Mouse (Mus musculus) granulocyte monocyte progenitor cell, adult 5-6 weeks (primary cell): ENCODE data around the gene Daam2. TPM values are rescaled to one million over a fixed set of nuclear protein-coding genes. Genes with fewer than 3 reads are reported as not detected.

Experiments used
- ATAC-seq: replicated peaks from 2 replicates; pipeline ENCODE4 v1.8.0; 2016; ENCODE audit warnings: mild to moderate bottlenecking, moderate TSS enrichment, inconsistent platforms; ENCODE audit not compliant: poor library complexity, severe bottlenecking
- total RNA-seq, 2 experiments: library from RNA; stranded (forward) in 1 of 2; stranded (reverse) in 1 of 2; fragments of 200-712, 200-1000 nt in 1 of 2; fragments of >200 nt in 1 of 2; fragmentation: Nextera tagmentation in 1 of 2; gene quantifications; 2 replicates each; pipeline ENCODE4 v1.2.3; 2014 to 2017

Gene Daam2
- total RNA-seq (2014; fragmentation: Nextera tagmentation), result not detected in 2 replicates
- total RNA-seq (2017), result 0.04 TPM in 1 of 2 replicates, not detected in the other

DNA sequence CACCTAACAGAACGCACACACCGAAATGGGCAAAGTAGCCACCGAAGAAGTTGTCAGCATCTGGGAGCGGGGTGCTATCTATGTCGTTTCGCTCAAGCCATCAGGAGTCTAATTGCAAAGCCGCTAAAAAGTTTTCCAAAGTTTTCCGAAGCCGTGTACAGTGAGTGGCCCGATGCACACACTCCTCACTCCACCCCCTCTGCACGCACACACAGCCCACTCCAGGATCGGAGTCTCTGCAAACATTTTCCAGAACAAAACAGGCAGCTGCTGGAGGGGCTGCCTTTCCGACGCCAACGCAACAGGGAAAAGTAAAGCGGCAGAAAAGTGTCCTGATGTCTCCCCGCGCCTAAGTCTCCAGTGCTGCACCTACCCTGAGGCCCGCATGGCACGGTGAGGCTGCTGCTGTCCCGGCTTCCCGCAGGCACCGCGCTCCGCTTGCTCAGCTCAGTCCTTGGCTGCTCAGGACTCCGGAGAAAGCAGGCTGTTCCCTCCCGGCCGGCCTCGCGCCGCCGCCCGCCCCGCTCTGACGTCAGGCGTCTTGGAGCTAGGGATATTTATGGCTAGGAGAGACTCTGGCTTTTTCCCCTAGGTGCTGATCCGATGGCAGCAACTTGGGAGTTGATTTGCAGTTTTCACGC, at the start of gene Daam2:
Gene Daam2 (minus strand): TSS at position 514 of the 641 bp plus-strand sequence.
- no peak for ATAC-seq

- no peak for ATAC-seq
Observed at GRCm38 (mm10) chr17:49610296-49610695, 46.2 kb upstream of the Daam2 start.

DNA sequence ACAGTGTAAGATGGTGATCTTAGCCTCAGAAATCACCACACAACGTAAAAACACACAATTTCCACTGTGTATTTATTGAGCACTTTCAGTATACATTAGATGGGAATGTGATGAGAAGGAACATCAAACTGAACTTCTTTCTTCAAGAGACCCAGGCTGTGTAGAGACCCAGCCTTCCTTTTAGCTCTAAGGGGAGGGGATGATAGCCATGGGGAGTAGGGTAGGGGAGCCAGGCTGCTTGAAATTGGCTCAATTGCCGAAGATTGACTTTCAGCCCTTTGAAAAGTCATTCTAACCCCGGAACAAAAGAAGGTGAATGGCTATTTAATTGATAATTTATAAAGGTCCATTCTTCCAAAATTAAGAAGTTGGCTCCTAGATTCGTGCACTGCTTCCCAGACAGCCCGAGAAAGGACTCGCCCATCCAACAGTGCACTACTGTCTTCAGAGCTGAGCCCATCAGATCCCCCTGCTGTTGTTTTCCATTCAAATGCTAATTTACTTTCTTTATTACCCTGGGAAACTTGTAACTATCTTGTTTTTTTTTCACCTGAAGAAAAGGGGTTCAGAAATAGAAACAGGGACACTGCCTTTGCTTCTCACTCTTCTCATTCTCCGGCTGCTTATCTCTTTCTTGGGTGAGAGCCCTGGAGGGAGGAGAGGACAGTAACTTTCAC, 43.3 kb upstream of the Daam2 start:
- no peak for ATAC-seq

DNA sequence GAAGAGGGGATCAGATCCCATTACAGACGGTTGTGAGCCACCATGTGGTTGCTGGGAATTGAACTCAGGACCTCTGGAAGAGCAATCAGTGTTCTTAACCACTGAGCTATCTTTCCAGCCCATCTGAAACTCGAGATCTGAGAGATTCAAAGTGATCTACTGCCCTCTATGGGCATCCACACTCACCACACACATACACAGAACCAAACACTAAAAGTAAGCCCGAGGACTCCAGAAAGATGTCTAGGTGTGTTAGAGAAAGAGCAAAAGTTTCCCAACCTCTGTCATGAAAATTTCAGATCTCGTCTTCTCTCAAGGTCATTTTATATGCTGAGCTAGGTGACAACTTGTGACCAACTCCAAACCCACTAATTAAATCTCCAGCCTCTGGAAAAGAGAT, 41.3 kb upstream of the Daam2 start:
- no peak for ATAC-seq

- ATAC-seq, result no peak
Observed at GRCm38 (mm10) chr17:49590051-49590450, 25.9 kb upstream of the Daam2 start.

- no peak for ATAC-seq
Observed at GRCm38 (mm10) chr17:49582471-49582870, 18.3 kb upstream of the Daam2 start.

DNA sequence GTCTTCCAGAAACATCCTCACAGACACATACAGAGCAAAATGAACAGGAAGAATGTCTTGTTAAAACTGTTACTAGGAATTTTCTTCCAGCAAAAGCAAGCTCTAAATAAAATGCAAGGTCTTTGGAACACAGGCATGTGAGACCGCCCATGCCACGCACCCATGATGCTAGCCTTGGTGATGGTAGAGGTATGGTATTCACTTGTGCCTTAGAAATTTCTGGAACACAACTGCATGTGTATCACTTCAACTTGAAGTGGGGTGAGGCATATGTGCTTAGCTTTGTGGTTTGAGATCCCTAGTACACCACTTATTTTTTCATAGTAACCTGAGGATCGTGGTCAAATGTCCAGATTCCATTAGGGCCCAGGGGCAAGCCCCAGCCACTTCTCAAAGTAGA, 13.2 kb upstream of the Daam2 start:
- ATAC-seq, result no peak

DNA sequence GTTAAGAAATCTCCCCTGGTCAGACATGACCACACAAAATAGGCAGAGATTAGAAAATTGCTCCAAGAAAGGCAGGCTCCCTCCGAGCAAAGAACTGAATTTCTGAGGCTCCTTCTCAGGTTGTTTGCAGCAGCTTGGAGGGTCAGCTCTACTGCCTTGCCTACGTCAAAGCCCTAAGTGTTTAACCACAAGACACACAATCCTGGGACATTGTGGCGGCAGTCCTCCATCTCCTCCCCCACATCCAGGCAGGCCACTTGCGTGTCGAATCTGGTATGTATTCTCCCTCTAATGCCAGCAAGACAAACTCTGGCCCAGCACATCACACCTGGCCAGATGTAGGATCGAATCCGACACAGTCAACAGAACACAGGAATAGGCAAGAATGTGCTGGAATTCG, 4.6 kb upstream of the Daam2 start:
- no peak for ATAC-seq

GRCm38 (mm10) chr17:49564489-49564888, 346 bp upstream of the Daam2 start:
- ATAC-seq, result no peak

DNA sequence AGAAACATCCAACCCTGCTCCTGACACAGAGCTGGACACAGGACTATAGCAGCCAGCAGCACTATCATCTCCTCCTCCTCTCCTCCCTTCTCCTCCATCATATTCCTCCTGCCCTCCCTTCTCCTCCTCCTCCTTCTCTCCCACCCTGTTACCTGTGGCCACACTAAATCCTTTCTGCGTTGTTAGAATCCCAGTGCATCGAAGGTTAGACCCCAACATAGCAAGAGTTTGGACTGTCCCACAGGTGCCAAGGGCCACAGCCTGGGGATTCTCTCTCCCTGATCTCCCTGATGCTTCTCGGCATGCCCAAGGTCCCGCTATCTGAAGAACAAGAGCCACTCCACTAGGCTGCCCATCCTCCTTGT, 745 bp downstream of the Daam2 start:
- ATAC-seq, result no peak

DNA sequence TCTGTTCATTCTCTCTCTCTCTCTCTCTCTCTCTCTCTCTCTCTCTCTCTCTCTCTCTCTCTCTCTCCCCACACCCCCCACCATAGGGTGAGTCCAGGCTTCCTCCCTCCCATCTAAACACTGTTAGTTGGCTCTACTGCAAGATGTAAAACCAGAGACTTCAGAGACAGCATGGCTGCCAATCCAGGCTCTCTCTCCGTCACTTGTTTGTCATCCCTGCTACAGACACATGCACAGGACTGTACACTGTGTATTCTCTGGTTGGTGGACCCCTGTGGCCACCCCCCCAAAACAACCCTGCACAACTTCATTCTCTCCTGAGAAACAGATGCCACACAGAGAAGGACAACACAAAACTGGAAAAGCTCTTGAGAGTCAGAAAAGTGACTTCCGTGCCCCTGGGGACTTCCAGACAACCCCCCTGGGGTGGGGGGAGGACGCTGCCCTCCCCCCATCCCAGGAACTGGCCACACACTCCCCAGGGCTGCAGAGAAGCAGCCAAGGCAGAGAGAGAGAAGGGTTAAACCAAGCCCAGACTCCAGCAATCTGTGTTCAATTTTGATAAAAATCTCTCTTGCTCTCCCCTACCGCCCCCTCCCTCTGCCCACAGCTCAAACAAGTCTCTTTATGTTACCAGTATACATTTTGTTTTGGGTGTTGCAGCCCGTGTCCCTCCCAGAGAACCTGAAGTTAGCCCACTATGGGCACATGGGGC, 1.3 kb downstream of the Daam2 start:
- ATAC-seq, result no peak

GRCm38 (mm10) chr17:49561985-49562384, 2.2 kb downstream of the Daam2 start:
- ATAC-seq, result no peak

DNA sequence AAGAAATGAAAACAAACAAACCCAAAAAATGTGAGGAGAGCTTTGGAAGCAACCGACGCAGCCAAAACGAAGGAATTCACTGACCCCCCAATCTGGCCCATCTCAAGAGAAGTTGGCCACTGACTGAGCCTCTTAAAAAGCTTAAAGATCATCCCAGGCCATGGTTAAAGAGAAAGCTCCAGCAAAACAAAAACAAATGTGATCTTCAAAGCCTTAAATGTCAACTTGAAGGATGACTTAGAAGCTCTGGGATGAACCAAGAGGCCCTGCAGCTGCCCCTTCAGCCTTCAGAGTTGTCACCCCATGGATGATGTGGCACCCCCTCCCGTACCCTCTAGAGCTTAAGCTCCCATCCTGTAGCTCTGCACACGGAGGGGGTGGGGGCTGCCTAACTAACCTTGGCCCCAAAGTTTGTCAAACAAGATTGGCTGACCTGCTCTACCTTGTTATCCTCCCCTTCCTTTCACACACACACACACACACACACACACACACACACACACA, 4.3 kb downstream of the Daam2 start:
- no peak for ATAC-seq

DNA sequence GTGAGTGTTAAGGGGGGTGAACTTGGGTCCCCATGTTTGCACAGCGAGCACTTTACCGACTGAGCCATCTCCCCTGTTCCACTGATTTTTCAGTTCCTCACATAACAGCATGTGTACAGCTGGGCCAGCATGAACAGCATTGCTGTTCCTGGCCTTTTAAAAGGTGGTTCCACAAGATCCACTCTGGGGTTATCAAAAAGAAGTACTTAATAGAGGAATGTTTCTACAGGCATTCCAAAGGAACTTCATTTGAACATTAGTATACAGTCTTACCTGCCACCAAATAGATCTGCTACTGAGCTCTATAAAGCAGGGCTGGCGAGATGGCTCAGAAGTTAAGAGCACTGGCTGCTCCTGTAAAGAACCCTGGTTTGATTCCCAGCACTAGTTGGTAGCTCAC, 8.0 kb downstream of the Daam2 start:
- no peak for ATAC-seq

DNA sequence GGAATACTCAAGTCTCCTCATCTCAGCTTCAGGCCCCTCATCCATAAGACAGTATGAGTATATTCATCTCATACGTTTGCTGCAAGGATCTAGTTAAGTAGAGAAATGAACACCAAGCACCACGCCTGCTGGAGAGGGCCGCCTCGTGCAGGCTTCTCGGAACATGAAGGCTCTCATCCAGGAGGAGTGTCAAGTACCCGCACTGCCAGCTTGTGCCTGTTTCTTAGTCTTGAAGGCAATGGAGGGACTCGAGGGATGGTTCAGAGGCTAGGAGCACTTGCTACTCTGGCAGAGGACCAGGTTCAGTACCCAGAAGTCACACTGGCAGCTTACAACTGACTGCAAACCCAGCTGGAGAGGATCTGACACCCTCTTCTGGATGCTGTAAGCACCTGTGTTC, 12.2 kb downstream of the Daam2 start:
- ATAC-seq, result no peak

GRCm38 (mm10) chr17:49551465-49551864, 12.7 kb downstream of the Daam2 start:
- ATAC-seq, result no peak

- no peak for ATAC-seq
Observed at GRCm38 (mm10) chr17:49545997-49546396, 18.1 kb downstream of the Daam2 start.

DNA sequence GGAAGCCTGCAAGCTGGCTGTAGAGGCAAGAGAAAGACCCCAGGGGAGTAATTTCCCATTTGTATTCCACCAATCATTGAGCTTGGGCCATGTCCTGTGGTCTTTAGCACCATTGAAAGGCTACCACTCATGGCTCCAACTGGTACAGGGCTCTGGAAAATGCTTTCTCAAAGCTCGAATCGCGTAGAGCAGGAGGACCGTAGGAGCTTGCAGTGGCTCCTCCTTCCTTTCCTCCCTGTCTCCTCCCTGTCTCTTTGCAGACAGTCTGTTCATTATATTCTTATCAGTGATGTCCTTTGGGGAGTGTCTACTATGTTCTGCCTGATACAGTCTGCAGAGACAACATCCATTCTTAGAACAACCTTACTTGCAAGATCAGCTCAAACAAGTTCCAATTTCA, 18.7 kb downstream of the Daam2 start:
- no peak for ATAC-seq

DNA sequence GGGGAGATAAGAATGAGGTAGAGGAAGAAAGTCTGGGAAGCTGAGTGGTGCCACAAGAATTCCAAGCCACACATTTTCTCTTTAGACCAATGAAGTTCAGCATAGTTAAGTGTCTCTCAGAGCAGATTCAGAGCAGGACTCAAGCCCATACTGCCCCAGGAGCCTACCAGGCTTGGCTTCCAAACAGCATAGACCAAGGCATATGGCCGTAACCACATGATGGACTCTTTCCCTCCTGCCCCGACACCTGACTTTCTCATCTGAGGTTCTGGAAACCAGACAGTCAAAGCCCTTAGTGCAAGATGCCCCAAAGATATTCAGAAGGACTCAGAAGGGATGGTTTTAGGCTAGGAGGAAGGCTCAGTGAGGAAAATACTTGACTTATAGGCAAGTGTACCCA, 19.6 kb downstream of the Daam2 start:
- no peak for ATAC-seq

DNA sequence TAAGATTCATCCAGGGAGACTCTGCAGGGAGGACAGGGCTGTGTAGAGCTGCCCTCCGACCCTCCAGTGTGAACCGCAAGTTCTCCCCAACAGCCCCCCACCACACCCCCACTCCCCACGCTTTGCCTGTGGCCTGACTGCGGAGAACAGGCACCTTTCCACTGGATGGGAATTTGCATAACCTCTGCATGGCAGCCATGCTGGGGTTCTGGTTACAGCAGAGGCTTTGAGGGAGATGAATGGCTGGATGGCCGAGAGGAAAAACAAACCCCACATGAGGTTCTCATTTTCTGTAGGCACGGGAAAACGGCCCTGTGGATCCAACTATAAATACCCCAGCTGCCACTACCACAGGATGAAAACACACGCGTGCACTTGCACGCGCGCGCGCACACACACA, 23.4 kb downstream of the Daam2 start:
- ATAC-seq, result no peak

DNA sequence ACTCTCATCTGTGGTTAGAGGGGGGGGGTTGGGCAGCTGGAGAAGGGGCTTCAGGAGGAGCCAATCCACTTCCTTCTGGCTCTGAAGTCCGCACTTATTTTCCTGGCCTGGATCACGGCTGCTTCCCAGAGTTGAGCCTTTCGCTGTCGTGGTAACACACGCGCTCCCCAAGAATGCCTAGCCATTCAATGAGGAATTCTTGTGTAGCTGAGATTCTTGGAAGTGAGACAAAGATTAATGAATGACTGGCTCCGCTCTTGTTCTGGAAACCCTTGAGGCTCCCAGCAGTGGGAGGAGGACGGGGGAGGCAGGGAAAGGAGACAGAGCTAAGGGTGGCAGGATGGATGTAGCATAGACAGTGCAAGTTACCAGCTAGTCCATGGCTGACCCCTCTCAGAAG, 24.9 kb downstream of the Daam2 start:
- no peak for ATAC-seq
